Mouse (Mus musculus) CH12.LX (cell line): ENCODE results near the gene Idh2. TPM values are rescaled to one million over a fixed set of nuclear protein-coding genes. Genes with fewer than 3 reads are reported as not detected.

Experiments
- DNase-seq: peaks from one replicate; pipeline ENCODE4 v3.0.0-alpha.2; 2013; ENCODE audit errors: extremely low read depth
- H3K27ac ChIP-seq: 2 replicates; pipeline ENCODE4 v1.5.1; 2012; ENCODE audit warnings: low read depth, mild to moderate bottlenecking, control low read depth, moderate library complexity; ENCODE audit not compliant: insufficient read depth
- H3K27me3 ChIP-seq: replicated peaks from 2 replicates; pipeline ENCODE3; 2012; ENCODE audit warnings: inconsistent platforms
- H3K36me3 ChIP-seq, 2 experiments: replicated peaks in 1 of 2; 2 replicates each; pipeline versions ENCODE3 to v1.6.1; 2012; ENCODE audit warnings: inconsistent platforms in 1 of 2, low read length in 1 of 2, mild to moderate bottlenecking in 1 of 2, mixed read lengths in 1 of 2, moderate library complexity in 1 of 2; ENCODE audit not compliant: control insufficient read depth in 1 of 2, insufficient read depth in 1 of 2
- H3K4me1 ChIP-seq, 2 experiments: 2 replicates each; pipeline ENCODE4 v1.6.1; 2012; ENCODE audit warnings: inconsistent platforms in 1 of 2, moderate library complexity in 1 of 2; ENCODE audit not compliant: insufficient read depth in 2 of 2, control insufficient read depth in 1 of 2
- H3K4me2 ChIP-seq: 2 replicates; pipeline ENCODE4 v1.6.1; 2012; ENCODE audit warnings: low read depth, mild to moderate bottlenecking, control low read depth; ENCODE audit not compliant: poor library complexity, insufficient read depth, severe bottlenecking
- H3K4me3 ChIP-seq, 3 experiments: fragments of 150-350 bp in 1 of 3; sonication (generic) in 1 of 3; replicated peaks in 1 of 3; 2 replicates each; pipeline versions ENCODE3 to v1.5.1; 2011 to 2012; ENCODE audit warnings: low read depth in 2 of 3, low read length in 2 of 3, mild to moderate bottlenecking in 2 of 3, moderate library complexity in 2 of 3, control low read depth in 1 of 3, improper control_type of control experiment in 1 of 3, inconsistent platforms in 1 of 3, mixed read lengths in 1 of 3; ENCODE audit not compliant: poor library complexity in 1 of 3
- H3K79me2 ChIP-seq: replicated peaks from 2 replicates; pipeline ENCODE4 v1.6.1; 2012; ENCODE audit warnings: mild to moderate bottlenecking, moderate library complexity; ENCODE audit not compliant: control insufficient read depth, poor library complexity, insufficient read depth, severe bottlenecking; ENCODE audit errors: extremely low read depth
- H3K9ac ChIP-seq: 2 replicates; pipeline ENCODE4 v1.6.1; 2012; ENCODE audit warnings: low read depth, mild to moderate bottlenecking, control low read depth, moderate library complexity; ENCODE audit not compliant: insufficient read depth
- H3K9me3 ChIP-seq: replicated peaks from 2 replicates; pipeline ENCODE3; 2012; ENCODE audit warnings: low read length, inconsistent platforms, mixed read lengths
- BHLHE40 ChIP-seq: IDR thresholded peaks from 2 replicates; pipeline ENCODE4 v1.6.1; 2011; ENCODE audit warnings: mild to moderate bottlenecking, low read depth, low read length, improper control_type of control experiment
- CHD1 ChIP-seq: IDR thresholded peaks from 2 replicates; pipeline ENCODE4 v1.6.1; 2012; ENCODE audit warnings: low read depth, low read length, improper control_type of control experiment, inconsistent platforms
- CHD2 ChIP-seq: IDR thresholded peaks from 2 replicates; pipeline ENCODE4 v1.6.1; 2011; ENCODE audit warnings: low read length, improper control_type of control experiment
- CTCF ChIP-seq, 2 experiments: IDR thresholded peaks in 1 of 2; conservative IDR thresholded peaks in 1 of 2; 2 replicates each; pipeline ENCODE4 v1.5.1; 2011 to 2012; ENCODE audit warnings: low read depth in 2 of 2, low read length in 2 of 2, improper control_type of control experiment in 1 of 2, inconsistent platforms in 1 of 2, mild to moderate bottlenecking in 1 of 2, moderate library complexity in 1 of 2
- E2F4 ChIP-seq: IDR thresholded peaks from 2 replicates; pipeline ENCODE4 v1.6.1; 2011; ENCODE audit warnings: low read depth, low read length, improper control_type of control experiment; ENCODE audit not compliant: insufficient replicate concordance
- ELF1 ChIP-seq: IDR thresholded peaks from 2 replicates; pipeline ENCODE4 v1.6.1; 2014; ENCODE audit warnings: low read depth, mild to moderate bottlenecking, inconsistent platforms, low read length, improper control_type of control experiment
- EP300 ChIP-seq: IDR thresholded peaks from 2 replicates; pipeline ENCODE4 v1.6.1; 2011; ENCODE audit warnings: low read length, improper control_type of control experiment
- ETS1 ChIP-seq: conservative IDR thresholded peaks from 2 replicates; pipeline ENCODE4 v1.6.1; 2012; ENCODE audit warnings: low read depth, mild to moderate bottlenecking, inconsistent platforms, low read length, improper control_type of control experiment, moderate library complexity
- GABPA ChIP-seq: IDR thresholded peaks from 2 replicates; pipeline ENCODE4 v1.6.1; 2012; ENCODE audit warnings: low read depth, low read length, improper control_type of control experiment, inconsistent platforms; ENCODE audit not compliant: insufficient replicate concordance
- HCFC1 ChIP-seq: IDR thresholded peaks from 2 replicates; pipeline ENCODE4 v1.6.1; 2012; ENCODE audit warnings: low read depth, mild to moderate bottlenecking, inconsistent platforms, low read length, improper control_type of control experiment
- IRF4 ChIP-seq: IDR thresholded peaks from 2 replicates; pipeline ENCODE4 v1.6.1; 2014; ENCODE audit warnings: low read depth, mild to moderate bottlenecking, inconsistent platforms, low read length, improper control_type of control experiment
- JUN ChIP-seq: IDR thresholded peaks from 2 replicates; pipeline ENCODE4 v1.6.1; 2011; ENCODE audit warnings: low read depth, mild to moderate bottlenecking, low read length, improper control_type of control experiment, moderate library complexity; ENCODE audit not compliant: insufficient read depth
- JUND ChIP-seq: conservative IDR thresholded peaks from 2 replicates; pipeline ENCODE4 v1.6.1; 2011; ENCODE audit warnings: low read depth, low read length, improper control_type of control experiment
- KAT2A ChIP-seq: IDR thresholded peaks from 2 replicates; pipeline ENCODE4 v1.6.1; 2012; ENCODE audit warnings: low read length, improper control_type of control experiment, inconsistent platforms; ENCODE audit not compliant: insufficient replicate concordance
- MAFK ChIP-seq: IDR thresholded peaks from 2 replicates; pipeline ENCODE4 v1.6.1; 2011; ENCODE audit warnings: low read length, improper control_type of control experiment; ENCODE audit not compliant: insufficient replicate concordance
- MAX ChIP-seq: IDR thresholded peaks from 2 replicates; pipeline ENCODE4 v1.6.1; 2011; ENCODE audit warnings: low read length, improper control_type of control experiment
- MAZ ChIP-seq: IDR thresholded peaks from 2 replicates; pipeline ENCODE4 v1.6.1; 2012; ENCODE audit warnings: low read depth, mild to moderate bottlenecking, inconsistent platforms, low read length, improper control_type of control experiment, moderate library complexity
- MEF2A ChIP-seq: IDR thresholded peaks from 2 replicates; pipeline ENCODE4 v1.6.1; 2014; ENCODE audit warnings: low read depth, mild to moderate bottlenecking, inconsistent platforms, low read length, improper control_type of control experiment, borderline replicate concordance
- MXI1 ChIP-seq: IDR thresholded peaks from 2 replicates; pipeline ENCODE4 v1.6.1; 2011; ENCODE audit warnings: mild to moderate bottlenecking, low read depth, low read length, improper control_type of control experiment
- MYC ChIP-seq: IDR thresholded peaks from 2 replicates; pipeline ENCODE4 v1.6.1; 2011; ENCODE audit warnings: low read depth, mild to moderate bottlenecking, improper control_type of control experiment, low read length
- NELFE ChIP-seq: IDR thresholded peaks from 2 replicates; pipeline ENCODE4 v1.6.1; 2011; ENCODE audit warnings: low read depth, low read length, improper control_type of control experiment
- NRF1 ChIP-seq: IDR thresholded peaks from 2 replicates; pipeline ENCODE4 v1.6.1; 2014; ENCODE audit warnings: low read depth, mild to moderate bottlenecking, inconsistent platforms, low read length, improper control_type of control experiment, moderate library complexity
- PAX5 ChIP-seq: IDR thresholded peaks from 2 replicates; pipeline ENCODE4 v1.6.1; 2012; ENCODE audit warnings: low read length, inconsistent platforms, mixed read lengths
- POLR2A ChIP-seq: IDR thresholded peaks from 2 replicates; pipeline ENCODE4 v1.6.1; 2011; ENCODE audit warnings: low read depth, mild to moderate bottlenecking, improper control_type of control experiment, low read length
- POLR2AphosphoS2 ChIP-seq: IDR thresholded peaks from 2 replicates; pipeline ENCODE4 v1.6.1; 2011; ENCODE audit warnings: low read depth, low read length, improper control_type of control experiment
- RAD21 ChIP-seq: IDR thresholded peaks from 2 replicates; pipeline ENCODE4 v1.6.1; 2011; ENCODE audit warnings: low read depth, mild to moderate bottlenecking, low read length, improper control_type of control experiment, moderate library complexity
- RCOR1 ChIP-seq: conservative IDR thresholded peaks from 2 replicates; pipeline ENCODE4 v1.6.1; 2012; ENCODE audit warnings: low read depth, mild to moderate bottlenecking, inconsistent platforms, low read length, improper control_type of control experiment
- SIN3A ChIP-seq: IDR thresholded peaks from 2 replicates; pipeline ENCODE4 v1.6.1; 2012; ENCODE audit warnings: low read length, improper control_type of control experiment, inconsistent platforms
- SMC3 ChIP-seq: IDR thresholded peaks from 2 replicates; pipeline ENCODE4 v1.6.1; 2011; ENCODE audit warnings: low read depth, low read length, improper control_type of control experiment
- TBP ChIP-seq: conservative IDR thresholded peaks from 2 replicates; pipeline ENCODE4 v1.6.1; 2011; ENCODE audit warnings: low read depth, low read length, improper control_type of control experiment
- TCF12 ChIP-seq: IDR thresholded peaks from 2 replicates; pipeline ENCODE4 v1.6.1; 2014; ENCODE audit warnings: low read depth, mild to moderate bottlenecking, inconsistent platforms, low read length, improper control_type of control experiment
- UBTF ChIP-seq: IDR thresholded peaks from 2 replicates; pipeline ENCODE4 v1.6.1; 2012; ENCODE audit warnings: low read depth, mild to moderate bottlenecking, inconsistent platforms, low read length, improper control_type of control experiment, moderate library complexity
- USF1 ChIP-seq: IDR thresholded peaks from 2 replicates; pipeline ENCODE4 v1.6.1; 2014; ENCODE audit warnings: low read depth, mild to moderate bottlenecking, inconsistent platforms, low read length, improper control_type of control experiment
- USF2 ChIP-seq: conservative IDR thresholded peaks from 2 replicates; pipeline ENCODE4 v1.6.1; 2011; ENCODE audit warnings: low read depth, low read length, improper control_type of control experiment
- ZC3H11A ChIP-seq: IDR thresholded peaks from 2 replicates; pipeline ENCODE4 v1.6.1; 2012; ENCODE audit warnings: low read depth, mild to moderate bottlenecking, inconsistent platforms, low read length, improper control_type of control experiment
- ZKSCAN1 ChIP-seq: IDR thresholded peaks from 2 replicates; pipeline ENCODE4 v1.6.1; 2012; ENCODE audit warnings: low read depth, inconsistent platforms, low read length, improper control_type of control experiment, borderline replicate concordance
- ZMIZ1 ChIP-seq: IDR thresholded peaks from 2 replicates; pipeline ENCODE4 v1.6.1; 2012; ENCODE audit warnings: low read depth, mild to moderate bottlenecking, inconsistent platforms, low read length, improper control_type of control experiment
- ZNF384 ChIP-seq: IDR thresholded peaks from 2 replicates; pipeline ENCODE4 v1.6.1; 2012; ENCODE audit warnings: low read depth, low read length, improper control_type of control experiment, inconsistent platforms
- dilution Hi-C: fragments of 300-500 bp; cut with MboI; formaldehyde crosslinking; loops from 2 replicates; pipeline ENCODE4 v1.14.3; 2020; ENCODE audit warnings: low sequenced_read_pairs; ENCODE audit not compliant: extremely low pct_unique_long_range_greater_than_20kb, extremely low pct_ligation_motif_present
- in situ Hi-C: fragments of 300-500 bp; cut with MboI; formaldehyde crosslinking; loops from 3 replicates; pipeline ENCODE4 v1.14.3; 2019; ENCODE audit warnings: low sequenced_read_pairs, low pct_ligation_motif_present, low pct_unique_long_range_greater_than_20kb, mixed read lengths
- polyA plus RNA-seq: library from polyadenylated mRNA; unstranded; fragments of >175 nt; gene quantifications from 2 replicates; pipeline ENCODE4 v1.2.1, GENCODE M21; 2012; ENCODE audit warnings: low read depth; ENCODE audit not compliant: insufficient read length
- total RNA-seq, 2 experiments: library from RNA; depleted of rRNA; stranded (reverse); fragments of 300-350 nt in 1 of 2; fragments of >200 nt in 1 of 2; gene quantifications; 2 replicates each; pipeline ENCODE4 v1.2.3; 2012 to 2014

The Idh2 gene
- total and polyA plus RNA-seq, 3 experiments: 13.6 to 96.4 (median 21.5) TPM

GRCm38 (mm10) chr7:80059064-80059838, 55.9 kb downstream of the Idh2 start:
- H3K4me2 ChIP-seq: peak overlapping the region; percentile 79
- dilution Hi-C loops: no loop called here
- TF ChIP-seq TBP (no peak), ETS1 (peak; percentile 62), ZMIZ1 (0 out of 2 replicates have a peak, but pooled peaks have one; percentile 62), PAX5 (no peak), CTCF (conservative IDR thresholded peaks at IDR 0.05 in 1 of 2, IDR thresholded peaks at IDR 0.05 in 1 of 2; ENCODE audit: low read depth in 2 of 2, low read length in 2 of 2) (no peak), SIN3A (no peak; the same call in 1 of the 2 replicates), RCOR1 (peak; percentile 58; the same call in 1 of the 2 replicates), POLR2AphosphoS2 (no peak), RAD21 (no peak), MAFK (peak; percentile 5; the same call in 1 of the 2 replicates), NRF1 (0 out of 2 replicates have a peak, but pooled peaks have one; percentile 26), ELF1 (peak; percentile 22; the same call in 1 of the 2 replicates), HCFC1 (peak; percentile 7; the same call in 1 of the 2 replicates), GABPA (no peak), SMC3 (no peak), POLR2A (peak; percentile 48), BHLHE40 (peak; percentile 39), MYC (0 out of 2 replicates have a peak, but pooled peaks have one; percentile 20), NELFE (0 out of 2 replicates have a peak, but pooled peaks have one; percentile 42), CHD1 (peak; percentile 96), JUND (peak; percentile 58), USF2 (no peak), ZKSCAN1 (no peak), JUN (0 out of 2 replicates have a peak, but pooled peaks have one; percentile 36), UBTF (peak; percentile 7), USF1 (no peak), IRF4 (peak; percentile 56), EP300 (peak; percentile 64), CHD2 (0 out of 2 replicates have a peak, but pooled peaks have one; percentile 36), E2F4 (no peak), ZNF384 (peak; percentile 7; the same call in 1 of the 2 replicates), MEF2A (peak; percentile 57), MAX (peak; percentile 63), MAZ (no peak; the same call in 1 of the 2 replicates), ZC3H11A (no peak), KAT2A (no peak), TCF12 (no peak; the same call in none of the 2 replicates), MXI1 (0 out of 2 replicates have a peak, but pooled peaks have one; percentile 16)

More at GRCm38 (mm10) chr7:80059064-80059838, 55.9 kb downstream of the Idh2 start:
- Histone ChIP-seq H3K79me2 (peaks cover 31% of the 10 kb centered on the region), H3K9ac (peak overlapping the region; percentile 56), H3K27me3 (no peaks in the 10 kb centered on the region), H3K9me3 (no peaks in the 10 kb centered on the region), H3K27ac (peak overlapping the region; percentile 98), H3K4me3 (peak overlapping the region; percentile 16 to 32 (median 23)), H3K4me1 (peaks cover 53 to 89% of the 10 kb centered on the region in 2 experiments), H3K36me3 (peaks cover 0 to 22% of the 10 kb centered on the region in 2 experiments)
- DNase-seq: peak; percentile 68
- in situ Hi-C loops: no loop called here
